Mouse (Mus musculus) small intestine, adult 2 months (tissue): Measurements from ENCODE around the gene Nkx2-1.

Experiments used
- CTCF ChIP-seq: fragments of 200-500 bp; IDR thresholded peaks from 2 replicates; pipeline ENCODE4 v1.5.1; 2012; ENCODE audit warnings: low read depth, mild to moderate bottlenecking, control low read depth, inconsistent platforms, low read length, moderate library complexity, mixed read lengths; ENCODE audit not compliant: insufficient replicate concordance, insufficient read length; ENCODE audit errors: extremely low read depth
- POLR2A ChIP-seq: fragments of 200-500 bp; IDR thresholded peaks from 2 replicates; pipeline ENCODE4 v1.6.1; 2012; ENCODE audit warnings: low read depth, mild to moderate bottlenecking, control low read depth, inconsistent platforms, low read length, moderate library complexity

GRCm38 (mm10) chr12:56528034-56528570 lies 8.6 kb downstream of the Nkx2-1 start:
- TF ChIP-seq POLR2A = no peak
- no peak for TF ChIP-seq CTCF
